Mouse (Mus musculus) ES-CJ7 (cell line): Measurements from ENCODE around the gene Cfap99.
A peak's percentile ranks its signal among the peaks of the same experiment; 100 is the strongest.

Source experiments
- DNase-seq: peaks from one replicate; pipeline ENCODE4 v3.0.0; 2011; ENCODE audit warnings: low read depth, low spot score

Cfap99 gene

DNA sequence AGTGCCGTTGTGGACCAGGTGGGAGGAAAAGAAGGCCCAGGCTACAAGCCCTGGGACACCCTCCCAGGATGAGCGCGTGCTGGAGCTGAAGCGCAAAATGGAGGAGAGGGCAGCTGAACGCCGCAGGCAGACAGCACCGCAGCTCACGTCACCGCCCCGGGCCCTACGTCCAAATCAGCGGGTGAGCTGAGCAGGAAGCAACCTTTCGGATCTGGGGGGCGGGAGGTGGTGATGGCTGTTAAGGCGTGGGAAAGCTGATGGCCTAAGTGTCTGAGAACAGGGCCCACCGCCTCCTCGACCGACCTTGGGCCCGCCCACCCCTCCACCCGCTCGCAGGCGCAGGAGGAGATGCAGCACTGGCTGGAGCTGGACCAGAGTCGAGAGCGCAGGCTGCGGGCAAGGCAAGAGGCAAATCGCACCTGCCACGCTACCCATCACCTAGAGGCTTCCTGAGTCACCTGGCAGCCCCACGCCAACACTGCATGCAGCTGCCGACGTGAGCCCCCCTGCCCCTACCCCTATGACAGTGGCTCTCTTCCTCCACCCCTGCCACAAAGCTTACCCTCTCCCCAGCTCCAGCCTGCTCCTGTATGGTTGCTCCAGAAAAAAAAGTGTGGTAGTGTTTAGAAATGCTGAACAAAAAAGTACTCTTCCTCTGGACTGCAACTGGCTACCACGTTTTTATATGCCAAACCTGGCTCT lies 38.6 kb downstream of the Cfap99 start:
- peak; percentile 82 for DNase-seq

DNA sequence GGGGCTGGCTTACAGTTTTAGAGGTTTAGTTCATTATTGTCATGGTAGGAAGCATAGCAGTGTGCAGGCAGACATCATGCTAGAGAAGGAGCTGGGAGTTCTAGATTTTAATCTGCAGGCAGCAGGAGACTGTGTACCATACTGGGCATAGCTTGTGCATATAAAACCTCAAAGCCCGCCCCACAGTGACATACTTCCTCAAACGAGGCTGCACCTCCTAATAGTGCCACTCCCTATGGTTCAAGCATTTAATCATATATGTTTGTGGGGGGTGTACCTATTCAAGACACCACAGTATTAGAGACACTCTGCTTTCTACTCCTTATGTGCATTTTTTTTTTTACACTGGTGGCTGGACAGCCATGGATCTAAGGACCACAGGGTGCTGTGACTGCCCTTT lies 41.7 kb downstream of the Cfap99 start:
- no peak for DNase-seq

DNA sequence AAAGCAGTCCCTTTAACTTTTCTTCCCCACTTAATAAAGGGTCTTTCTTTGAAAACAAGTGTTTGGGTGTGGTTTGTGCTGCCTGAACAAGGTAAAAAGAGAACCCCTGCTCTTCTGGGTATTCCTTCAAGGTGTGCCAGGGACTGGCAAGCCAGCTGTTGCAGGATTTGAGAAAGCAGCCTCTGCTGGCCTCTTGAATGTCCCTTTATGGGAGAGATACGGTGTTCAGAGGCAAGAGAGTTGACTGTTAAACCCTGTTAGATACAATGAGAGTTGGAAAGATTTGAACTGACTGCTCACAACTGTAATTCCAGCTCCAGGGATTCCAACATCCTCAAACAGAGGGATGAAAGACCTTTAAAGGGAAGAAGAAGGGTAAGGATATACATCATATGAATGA lies 45.7 kb downstream of the Cfap99 start:
- DNase-seq, result no peak

DNA sequence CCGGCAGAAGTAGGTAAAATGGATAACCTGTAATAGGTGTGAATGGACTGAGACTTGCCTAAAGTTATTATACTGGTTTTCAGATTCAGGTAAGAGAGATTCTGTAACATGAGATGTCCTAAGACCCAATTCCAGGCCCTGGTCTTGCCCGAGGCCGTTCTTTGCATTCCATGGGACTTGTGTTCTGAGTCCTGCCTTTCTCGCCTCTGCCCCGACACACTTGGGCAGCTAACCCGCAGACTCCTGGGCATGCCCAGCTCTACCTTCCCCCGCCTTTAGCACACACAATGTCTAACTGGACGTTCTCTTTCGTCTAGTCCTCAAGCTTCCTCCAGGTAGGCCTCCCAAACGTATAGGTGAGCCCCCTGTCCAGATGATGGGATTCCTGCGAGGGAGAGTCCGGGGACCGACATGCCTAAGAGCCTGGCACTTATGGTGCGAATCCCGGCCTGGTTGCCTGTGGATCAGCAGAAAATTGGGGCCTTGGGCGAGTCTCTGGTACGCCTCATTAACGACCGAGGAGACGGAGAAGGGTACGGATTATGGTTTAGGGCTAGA lies 47.2 kb downstream of the Cfap99 start:
- DNase-seq, result peak; percentile 56

DNA sequence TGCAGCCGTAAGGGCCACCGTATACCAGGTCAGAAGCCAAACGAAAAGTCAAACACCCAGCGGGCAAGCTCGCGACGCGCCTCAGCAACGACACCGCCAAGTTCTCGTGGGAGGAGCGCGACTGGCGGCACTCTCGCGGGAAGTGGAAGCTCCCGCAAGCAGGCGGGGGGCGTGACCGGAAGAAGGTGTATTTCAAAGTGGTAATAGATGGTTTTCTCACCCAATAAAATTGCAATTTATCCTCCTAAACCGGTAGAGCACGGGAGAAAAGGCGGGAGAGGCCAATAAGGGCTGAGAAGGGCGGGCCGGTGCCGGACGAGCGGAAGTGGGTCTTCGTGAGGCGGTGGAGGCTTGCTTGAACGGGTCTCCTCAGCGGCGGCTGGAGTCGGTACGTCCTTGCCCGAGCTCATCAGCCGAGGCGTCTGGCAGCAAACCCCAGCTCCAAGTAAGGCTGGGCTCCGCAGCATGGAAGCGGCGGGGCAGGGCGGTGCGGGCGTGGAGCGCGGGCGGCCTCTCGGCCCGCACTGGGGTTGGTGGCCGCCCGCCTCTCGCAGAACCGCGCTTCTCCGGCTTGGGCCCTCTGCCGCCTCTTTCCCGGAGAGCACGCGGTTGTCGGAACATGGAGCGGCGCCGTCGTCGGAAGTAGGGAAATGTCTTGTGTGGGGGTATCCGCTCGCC lies 47.8 kb downstream of the Cfap99 start, which contains the start of gene Rnf4:
Rnf4 (plus strand) TSS at position 193 of the 678 bp plus-strand sequence.
- DNase-seq, result peak; percentile 98

DNA sequence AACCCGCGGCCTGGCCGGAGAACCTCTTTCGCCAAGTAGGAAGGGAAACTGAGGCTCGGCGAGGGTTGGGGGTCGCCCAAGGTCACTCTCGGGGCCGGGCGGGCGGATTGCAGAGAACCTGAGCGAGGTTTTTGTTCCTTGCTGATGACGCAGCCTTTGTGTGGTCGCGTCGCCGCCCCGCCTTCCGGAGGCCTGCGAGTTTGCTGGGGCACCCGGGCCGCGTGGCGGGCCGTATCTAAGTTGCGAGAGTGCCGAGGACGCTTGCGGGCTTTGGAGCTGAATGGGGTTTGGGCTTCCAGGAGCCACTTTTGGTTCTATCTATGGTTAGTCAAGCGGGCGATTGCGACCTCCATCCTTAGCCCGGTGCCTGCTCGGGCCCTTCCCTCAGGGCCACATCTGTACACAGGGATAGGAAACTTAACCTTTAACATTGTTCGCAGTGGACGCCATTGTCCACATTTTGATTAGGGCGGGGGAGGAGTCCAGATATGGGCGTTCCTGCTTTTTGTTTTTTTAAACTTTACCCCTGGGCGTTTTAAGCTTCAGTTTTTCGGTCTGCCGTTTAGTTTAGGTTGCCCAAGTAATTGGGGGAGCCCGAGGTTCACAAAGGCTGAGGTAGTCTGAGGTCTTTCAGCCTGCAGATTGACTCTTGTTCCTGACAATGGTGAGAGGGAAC lies 48.5 kb downstream of the Cfap99 start:
- peak; percentile 83 for DNase-seq

DNA sequence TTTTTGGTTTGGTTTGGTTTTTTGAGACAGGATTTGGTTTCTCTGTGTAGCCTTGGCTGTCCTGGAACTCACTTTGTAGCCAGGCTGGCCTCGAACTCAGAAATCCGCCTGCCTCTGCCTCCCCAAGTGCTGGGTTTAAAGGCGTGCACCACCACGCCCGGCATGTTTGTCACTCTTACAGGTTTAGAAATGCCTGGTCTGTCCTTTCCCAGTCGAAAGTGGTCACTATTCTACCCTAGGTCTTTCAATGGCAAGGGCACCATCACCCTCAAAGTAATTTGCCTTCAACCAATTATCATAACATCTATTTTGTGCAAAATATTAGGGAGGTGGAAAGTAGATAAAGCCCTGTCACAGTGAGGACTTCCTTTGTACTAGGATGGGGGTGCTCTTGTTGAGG lies 51.8 kb downstream of the Cfap99 start:
- DNase-seq, result no peak

DNA sequence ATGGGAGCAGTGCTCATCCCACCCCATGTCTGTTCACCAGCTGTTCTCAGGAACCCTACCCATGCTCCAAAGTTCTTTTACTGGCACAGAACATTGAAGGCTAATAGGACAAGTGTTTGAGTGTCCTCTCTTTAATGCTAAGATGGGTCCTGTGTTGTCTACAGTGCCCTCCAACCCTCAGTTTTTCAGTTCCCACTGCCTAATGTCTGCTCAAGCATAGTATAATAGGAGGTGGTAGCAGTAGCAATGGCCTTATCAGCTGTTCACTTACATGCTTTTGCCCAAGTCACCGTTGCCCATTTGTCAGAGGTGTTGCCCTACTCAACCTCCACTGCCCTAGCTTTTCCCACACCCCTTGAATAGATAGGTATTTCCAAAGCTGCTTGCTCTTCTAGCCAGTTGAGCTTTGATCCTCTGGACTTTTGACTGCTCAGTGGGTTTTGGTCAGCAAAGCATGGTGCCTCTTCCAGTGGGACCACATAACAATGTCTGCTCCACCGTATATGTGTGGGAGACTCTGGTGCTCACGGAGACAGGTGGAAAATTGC lies 63.8 kb downstream of the Cfap99 start:
- no peak for DNase-seq

DNA sequence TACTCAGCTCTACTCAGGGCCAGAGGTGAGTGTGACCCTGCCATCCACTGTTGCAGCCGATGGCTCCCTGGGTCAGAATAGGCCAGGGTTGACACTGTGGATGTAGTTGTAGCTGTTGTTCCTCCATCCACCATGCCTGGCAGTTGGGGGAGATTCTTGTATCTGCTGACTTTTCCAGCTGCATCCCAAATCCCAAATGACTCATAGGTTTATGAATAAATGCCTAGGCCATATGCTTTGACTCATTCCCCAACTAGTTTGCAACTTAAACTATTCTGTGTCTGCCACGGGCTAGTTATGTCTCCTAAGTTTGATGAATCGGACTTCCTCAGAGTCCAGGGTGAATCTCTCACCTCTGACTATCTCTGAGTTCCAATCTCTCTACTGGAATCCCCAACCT lies 71.9 kb downstream of the Cfap99 start:
- no peak for DNase-seq

DNA sequence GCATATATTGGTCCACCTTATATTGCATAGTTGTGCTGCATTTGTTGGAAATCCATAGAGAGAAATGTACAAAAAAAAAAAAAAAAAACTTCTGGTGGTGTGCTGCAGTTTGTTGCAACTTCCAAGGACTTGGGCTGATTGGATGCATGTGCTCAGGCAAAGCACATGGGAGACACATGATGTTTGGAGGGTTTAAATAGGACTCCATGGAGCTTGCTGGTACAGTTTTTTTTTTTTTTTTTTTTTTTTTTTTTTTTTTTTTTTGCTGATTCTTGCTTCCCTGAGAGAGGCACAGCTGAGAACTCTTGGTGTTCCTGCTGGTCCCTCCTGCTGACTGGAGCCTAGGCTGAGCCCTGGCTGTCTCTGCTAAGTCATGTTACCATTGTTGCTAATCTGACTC lies 74.7 kb downstream of the Cfap99 start:
- DNase-seq, result no peak

DNA sequence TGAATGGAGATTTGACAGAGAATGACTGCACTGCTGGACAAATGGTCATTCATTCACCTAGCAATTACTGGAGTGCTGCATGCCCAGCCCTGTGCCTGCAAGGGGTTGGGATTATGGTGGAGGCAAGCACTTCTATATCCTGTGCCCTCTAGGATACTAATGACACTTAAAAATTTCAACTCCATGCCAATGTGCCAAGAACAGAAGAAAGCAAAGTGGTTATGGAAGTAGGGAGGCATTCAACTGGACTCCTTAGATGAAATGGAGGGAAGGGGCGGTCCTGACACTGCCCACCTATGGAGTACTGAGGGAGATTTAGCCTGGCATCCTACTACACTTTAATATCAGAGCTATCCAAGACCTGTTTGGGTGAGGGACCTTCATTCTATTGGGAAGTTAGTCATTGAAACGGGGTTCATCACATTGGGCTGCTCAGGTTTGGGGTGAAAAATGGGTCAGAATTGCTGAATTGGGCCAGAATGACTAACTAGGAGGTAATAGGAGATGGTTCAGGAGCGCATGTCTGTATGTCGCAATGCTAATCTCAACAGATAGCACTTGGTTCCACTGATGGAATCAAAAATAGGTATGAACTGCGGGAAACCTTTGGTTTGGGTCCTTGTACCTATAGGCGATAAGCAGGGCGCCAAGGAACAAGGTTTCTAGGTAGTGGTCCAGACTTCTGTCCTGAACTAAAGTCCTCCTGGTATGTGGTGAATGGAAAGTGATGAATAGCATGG lies 80.3 kb downstream of the Cfap99 start:
- no peak for DNase-seq

DNA sequence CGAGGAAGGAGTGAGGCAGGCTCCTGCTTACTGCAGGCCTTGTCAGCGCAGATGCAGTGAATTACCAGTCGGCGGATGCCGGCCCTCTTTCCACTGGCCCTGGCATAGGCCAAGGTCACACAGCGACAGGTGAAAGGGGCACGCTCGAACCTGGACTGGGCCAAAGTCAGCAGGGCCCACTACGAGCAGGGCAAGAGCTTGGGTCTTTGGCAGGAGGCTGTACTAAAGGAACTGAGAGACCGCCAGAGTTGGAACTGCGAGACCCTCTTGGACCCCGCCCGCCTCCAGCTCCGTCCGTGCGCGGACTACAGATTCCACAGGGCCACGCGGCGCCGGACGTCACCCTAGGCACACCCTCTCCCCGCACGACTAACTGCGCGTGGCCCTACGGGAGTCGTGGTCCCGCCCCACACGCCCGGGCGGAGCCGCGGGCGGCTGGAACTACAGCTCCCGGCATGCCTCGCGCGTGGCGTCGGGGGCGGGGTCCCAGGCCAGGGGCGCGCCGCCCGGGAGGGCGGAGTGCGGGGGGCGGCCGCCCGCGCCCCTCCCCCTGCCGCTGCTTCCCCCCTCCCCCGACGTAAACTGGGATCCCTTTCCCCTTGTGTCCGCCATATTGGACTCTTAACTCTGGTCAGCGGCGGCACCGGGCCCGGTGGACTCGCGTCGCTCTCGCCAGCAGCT lies 81.1 kb downstream of the Cfap99 start, which contains the start of gene Fam193a:
Fam193a (plus strand) TSS at position 593 of the 681 bp plus-strand sequence.
- DNase-seq, result peak; percentile 94

DNA sequence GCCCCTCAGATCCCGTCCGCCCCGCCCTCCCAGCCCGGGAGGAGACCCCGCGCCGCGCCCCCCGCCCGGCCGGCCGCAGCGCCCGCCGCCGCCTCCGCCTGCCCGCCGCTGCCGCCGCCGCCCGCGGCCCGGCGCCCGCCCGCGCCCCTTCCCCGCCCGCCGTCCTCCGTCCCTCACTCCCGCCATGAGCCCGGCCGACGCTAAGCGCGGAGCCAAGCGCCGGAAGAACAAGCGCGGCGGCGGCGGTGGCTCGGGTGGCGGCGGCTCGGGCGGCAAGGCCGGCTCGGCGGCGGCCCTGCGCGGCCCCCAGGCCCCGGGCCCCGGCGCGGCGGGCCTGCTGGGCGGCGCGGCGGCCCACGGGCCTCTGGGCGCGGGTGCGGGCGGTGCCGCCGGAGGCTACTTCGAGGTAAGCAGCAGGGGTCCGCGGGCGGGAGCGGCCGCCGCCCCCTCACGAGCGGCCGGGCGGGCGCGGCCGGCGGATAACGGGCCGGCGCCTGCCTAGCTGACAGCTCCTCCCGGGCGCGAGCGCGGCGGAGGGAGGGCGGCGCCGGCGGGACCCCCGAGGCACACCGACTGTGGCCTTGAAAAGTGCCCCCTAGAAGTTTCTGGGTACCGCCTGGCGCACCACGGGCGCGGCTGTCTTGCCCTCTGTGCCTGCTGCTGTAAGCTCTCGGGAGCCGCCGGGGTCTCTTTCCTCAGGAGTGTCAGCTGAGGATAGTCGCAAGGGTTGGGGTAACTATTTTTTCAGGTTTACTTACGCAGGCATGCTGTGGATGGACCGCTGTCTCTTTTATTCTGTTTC lies 81.8 kb downstream of the Cfap99 start:
- peak; percentile 31 for DNase-seq

DNA sequence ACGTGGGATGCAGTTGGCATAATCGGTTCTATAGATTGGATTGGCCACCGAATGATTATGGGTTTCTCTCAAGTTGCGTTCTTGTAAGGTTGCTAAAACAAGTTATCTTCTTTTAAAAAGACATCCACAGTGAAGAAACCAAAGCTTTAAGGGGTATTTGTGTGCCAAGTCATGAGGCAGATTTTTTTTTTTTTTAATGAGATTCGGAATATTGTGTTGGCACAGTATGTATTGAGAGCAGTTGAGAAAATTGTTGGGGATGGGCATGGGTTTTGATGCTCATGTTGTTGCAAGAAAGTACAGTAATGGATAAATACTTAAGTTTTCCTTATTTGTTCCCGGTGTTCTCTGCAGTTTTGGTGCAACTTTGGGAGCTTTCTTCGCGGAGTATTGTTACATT lies 82.4 kb downstream of the Cfap99 start:
- DNase-seq, result no peak

DNA sequence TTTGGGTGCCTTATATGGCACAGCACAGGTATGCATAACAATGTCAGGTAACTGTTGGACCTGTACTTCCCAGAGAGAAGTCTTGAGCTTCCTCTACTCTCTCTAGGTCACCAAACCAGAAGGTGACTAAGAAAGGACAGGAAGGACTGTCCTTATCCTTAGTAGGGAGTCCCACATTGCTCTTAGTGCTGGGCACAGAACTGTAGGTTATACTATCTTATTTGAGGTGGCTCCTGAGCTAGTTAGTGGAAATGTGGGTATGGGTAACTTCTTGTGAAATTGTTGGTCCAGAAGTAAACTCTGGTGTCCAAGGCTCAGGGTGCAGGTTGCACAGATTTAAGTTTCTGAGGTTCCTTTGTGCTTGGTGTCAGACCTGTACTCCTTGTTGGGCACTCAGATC lies 83.7 kb downstream of the Cfap99 start:
- DNase-seq, result no peak

DNA sequence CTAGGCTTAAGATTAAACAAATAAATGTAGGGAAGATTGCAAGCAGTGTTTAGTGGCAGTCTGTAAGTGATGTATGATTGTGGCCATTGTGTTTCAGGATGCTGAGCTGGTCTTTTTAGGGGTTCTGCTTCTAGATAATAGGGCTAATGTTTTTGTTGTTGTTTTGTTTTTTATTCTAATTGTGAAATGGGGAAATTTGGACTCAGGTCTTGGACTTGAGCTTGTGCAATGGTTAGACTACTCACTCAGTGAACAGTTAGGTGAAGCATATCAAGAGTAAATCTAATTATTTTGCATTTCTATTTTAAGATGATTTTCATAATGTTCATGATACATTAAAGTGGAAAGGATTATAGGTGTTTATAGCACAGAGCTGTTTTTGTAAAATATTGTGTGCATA lies 84.1 kb downstream of the Cfap99 start:
- no peak for DNase-seq
